Mouse (Mus musculus): ENCODE results near the gene Tut4. TPM values are rescaled to one million over a fixed set of nuclear protein-coding genes. Genes with fewer than 3 reads are reported as not detected.
A peak's percentile ranks its signal among the peaks of the same experiment; 100 is the strongest.

The Tut4 gene
- polyA plus RNA-seq (2014; fragmentation: Nextera tagmentation; extraction: Ambion mirVana), result 46.7 and 55.4 TPM in 2 replicates

- Histone ChIP-seq H3K27me3 (replicated peaks; ENCODE audit: control insufficient read depth, insufficient read depth, low read length) (no peaks in the 10 kb centered on the region), H3K4me2 (ENCODE audit: low read depth, low read length) (peak within 1 kb of the TSS; percentile 80), H3K4me3 (ENCODE audit: low read depth, low read length) (peak within 1 kb of the TSS; percentile 100), H3K27ac (replicated peaks; ENCODE audit: low read depth, low read length) (peak within 1 kb of the TSS; percentile 97), H3K9ac (ENCODE audit: low read depth, low read length) (peak within 1 kb of the TSS; percentile 89), H3K9me3 (ENCODE audit: control insufficient read depth, low read length) (no peaks in the 10 kb centered on the region), H3K36me3 (ENCODE audit: control insufficient read depth, insufficient read depth, low read length) (no peaks in the 10 kb centered on the region), H3K4me1 (ENCODE audit: control insufficient read depth, insufficient read depth, low read length) (peaks cover 7% of the 10 kb centered on the region)
- ATAC-seq (ENCODE audit: low read depth) (peak; percentile 92), DNase-seq (ENCODE audit: low spot score) (peak; percentile 96)
- WGBS, result 0% methylated on average over 34 of the region's 97 CpGs
These were observed at the start of gene Tut4 for GRCm38 (mm10) chr4:108459231-108460155. Gene Tut4 (plus strand): TSS chr4:108459426.

GRCm38 (mm10) chr4:108424587-108424986 is 34.6 kb upstream of the Tut4 start:
- Histone ChIP-seq H3K36me3 (ENCODE audit: control insufficient read depth, insufficient read depth, low read length) (no peaks in the 10 kb centered on the region), H3K9me3 (ENCODE audit: control insufficient read depth, low read length) (no peaks in the 10 kb centered on the region), H3K4me3 (ENCODE audit: low read depth, low read length) (no peak overlapping the region), H3K27ac (replicated peaks; ENCODE audit: low read depth, low read length) (no peak overlapping the region), H3K9ac (ENCODE audit: low read depth, low read length) (no peak overlapping the region), H3K4me2 (ENCODE audit: low read depth, low read length) (no peak overlapping the region), H3K27me3 (replicated peaks; ENCODE audit: control insufficient read depth, insufficient read depth, low read length) (no peaks in the 10 kb centered on the region), H3K4me1 (ENCODE audit: control insufficient read depth, insufficient read depth, low read length) (no peaks in the 10 kb centered on the region)
- no peak for DNase-seq (ENCODE audit: low spot score)
- 82% methylated on average over 2 of the region's 2 CpGs for WGBS
- ATAC-seq (ENCODE audit: low read depth), result no peak

- Histone ChIP-seq H3K9me3 (ENCODE audit: control insufficient read depth, low read length) (no peaks in the 10 kb centered on the region), H3K27ac (replicated peaks; ENCODE audit: low read depth, low read length) (no peak overlapping the region), H3K36me3 (ENCODE audit: control insufficient read depth, insufficient read depth, low read length) (no peaks in the 10 kb centered on the region), H3K4me2 (ENCODE audit: low read depth, low read length) (no peak overlapping the region), H3K4me3 (ENCODE audit: low read depth, low read length) (no peak overlapping the region), H3K27me3 (replicated peaks; ENCODE audit: control insufficient read depth, insufficient read depth, low read length) (no peaks in the 10 kb centered on the region), H3K9ac (ENCODE audit: low read depth, low read length) (no peak overlapping the region), H3K4me1 (ENCODE audit: control insufficient read depth, insufficient read depth, low read length) (peaks cover 21% of the 10 kb centered on the region)
- no peak for ATAC-seq (ENCODE audit: low read depth)
- WGBS, result 75% methylated on average over 11 of the region's 11 CpGs
- no peak for DNase-seq (ENCODE audit: low spot score)
These were observed 31.4 kb upstream of the Tut4 start for GRCm38 (mm10) chr4:108427719-108428340.

GRCm38 (mm10) chr4:108428341-108428721 is 30.9 kb upstream of the Tut4 start:
- WGBS, result 75% methylated on average over 6 of the region's 6 CpGs
- Histone ChIP-seq H3K27me3 (replicated peaks; ENCODE audit: control insufficient read depth, insufficient read depth, low read length) (no peaks in the 10 kb centered on the region), H3K4me1 (ENCODE audit: control insufficient read depth, insufficient read depth, low read length) (peaks cover 25% of the 10 kb centered on the region), H3K9ac (ENCODE audit: low read depth, low read length) (no peak overlapping the region), H3K4me3 (ENCODE audit: low read depth, low read length) (no peak overlapping the region), H3K27ac (replicated peaks; ENCODE audit: low read depth, low read length) (no peak overlapping the region), H3K36me3 (ENCODE audit: control insufficient read depth, insufficient read depth, low read length) (no peaks in the 10 kb centered on the region), H3K9me3 (ENCODE audit: control insufficient read depth, low read length) (no peaks in the 10 kb centered on the region), H3K4me2 (ENCODE audit: low read depth, low read length) (no peak overlapping the region)
- DNase-seq (ENCODE audit: low spot score) (no peak), ATAC-seq (ENCODE audit: low read depth) (no peak)

GRCm38 (mm10) chr4:108430656-108431560 is 28.3 kb upstream of the Tut4 start:
- H3K27ac ChIP-seq (replicated peaks; ENCODE audit: low read depth, low read length), result peak overlapping the region; percentile 56
- H3K4me3 ChIP-seq (ENCODE audit: low read depth, low read length), result no peak overlapping the region
- no peaks in the 10 kb centered on the region for H3K9me3 ChIP-seq (ENCODE audit: control insufficient read depth, low read length)
- peaks cover 28% of the 10 kb centered on the region for H3K4me1 ChIP-seq (ENCODE audit: control insufficient read depth, insufficient read depth, low read length)
- DNase-seq (ENCODE audit: low spot score), result peak; percentile 90
- WGBS, result 34% methylated on average over 4 of the region's 4 CpGs
- no peaks in the 10 kb centered on the region for H3K27me3 ChIP-seq (replicated peaks; ENCODE audit: control insufficient read depth, insufficient read depth, low read length)
- H3K36me3 ChIP-seq (ENCODE audit: control insufficient read depth, insufficient read depth, low read length), result no peaks in the 10 kb centered on the region
- ATAC-seq (ENCODE audit: low read depth), result peak; percentile 94
- H3K9ac ChIP-seq (ENCODE audit: low read depth, low read length), result no peak overlapping the region
- H3K4me2 ChIP-seq (ENCODE audit: low read depth, low read length), result no peak overlapping the region

GRCm38 (mm10) chr4:108431561-108431936 is 27.7 kb upstream of the Tut4 start:
- Histone ChIP-seq H3K27ac (replicated peaks; ENCODE audit: low read depth, low read length) (peak overlapping the region; percentile 56; the same call in 1 of the 2 replicates), H3K4me2 (ENCODE audit: low read depth, low read length) (no peak overlapping the region), H3K36me3 (ENCODE audit: control insufficient read depth, insufficient read depth, low read length) (no peaks in the 10 kb centered on the region), H3K9ac (ENCODE audit: low read depth, low read length) (no peak overlapping the region), H3K4me1 (ENCODE audit: control insufficient read depth, insufficient read depth, low read length) (peaks cover 28% of the 10 kb centered on the region), H3K27me3 (replicated peaks; ENCODE audit: control insufficient read depth, insufficient read depth, low read length) (no peaks in the 10 kb centered on the region), H3K4me3 (ENCODE audit: low read depth, low read length) (no peak overlapping the region), H3K9me3 (ENCODE audit: control insufficient read depth, low read length) (no peaks in the 10 kb centered on the region)
- ATAC-seq (ENCODE audit: low read depth), result no peak
- WGBS, result 26% methylated on average over 2 of the region's 2 CpGs
- DNase-seq (ENCODE audit: low spot score), result no peak

- no peak overlapping the region for H3K9ac ChIP-seq (ENCODE audit: low read depth, low read length)
- H3K36me3 ChIP-seq (ENCODE audit: control insufficient read depth, insufficient read depth, low read length), result no peaks in the 10 kb centered on the region
- H3K9me3 ChIP-seq (ENCODE audit: control insufficient read depth, low read length), result no peaks in the 10 kb centered on the region
- H3K27ac ChIP-seq (replicated peaks; ENCODE audit: low read depth, low read length), result 0 out of 2 replicates have a peak overlapping the region, but pooled peaks have one; percentile 16
- peak; percentile 63 for DNase-seq (ENCODE audit: low spot score)
- ATAC-seq (ENCODE audit: low read depth), result peak; percentile 45; the same call in 1 of the 2 replicates
- whole genome bisulfite sequencing, result 18% methylated on average over 6 of the region's 6 CpGs
- H3K27me3 ChIP-seq (replicated peaks; ENCODE audit: control insufficient read depth, insufficient read depth, low read length), result no peaks in the 10 kb centered on the region
- H3K4me2 ChIP-seq (ENCODE audit: low read depth, low read length), result no peak overlapping the region
- peaks cover 28% of the 10 kb centered on the region for H3K4me1 ChIP-seq (ENCODE audit: control insufficient read depth, insufficient read depth, low read length)
- H3K4me3 ChIP-seq (ENCODE audit: low read depth, low read length), result no peak overlapping the region
These were observed 25.9 kb upstream of the Tut4 start for GRCm38 (mm10) chr4:108433341-108433740.

- Histone ChIP-seq H3K27ac (replicated peaks; ENCODE audit: low read depth, low read length) (no peak overlapping the region; the same call in 1 of the 2 replicates), H3K9me3 (ENCODE audit: control insufficient read depth, low read length) (no peaks in the 10 kb centered on the region), H3K4me3 (ENCODE audit: low read depth, low read length) (no peak overlapping the region), H3K4me1 (ENCODE audit: control insufficient read depth, insufficient read depth, low read length) (peaks cover 28% of the 10 kb centered on the region), H3K27me3 (replicated peaks; ENCODE audit: control insufficient read depth, insufficient read depth, low read length) (no peaks in the 10 kb centered on the region), H3K36me3 (ENCODE audit: control insufficient read depth, insufficient read depth, low read length) (no peaks in the 10 kb centered on the region), H3K9ac (ENCODE audit: low read depth, low read length) (no peak overlapping the region), H3K4me2 (ENCODE audit: low read depth, low read length) (no peak overlapping the region)
- ATAC-seq (ENCODE audit: low read depth), result no peak
- 53% methylated on average over 4 of the region's 4 CpGs for WGBS
- DNase-seq (ENCODE audit: low spot score), result no peak
These were observed 25.0 kb upstream of the Tut4 start for GRCm38 (mm10) chr4:108434221-108434620.

Measured in embryonic facial prominence, embryonic 14.5 days (tissue).